Mouse (Mus musculus): Measurements from ENCODE around the gene Slc26a10.
"Not testable (repeated sequence)": the region's sequence is repeated elsewhere in the genome, so short reads cannot be mapped to it uniquely, and the experiment has no call there.

The Slc26a10 gene

GRCm38 (mm10) chr10:127160728-127161127, 19.7 kb downstream of the Slc26a10 start:
- no peak for DNase-seq (ENCODE audit: low spot score)

- DNase-seq (ENCODE audit: low spot score), result no peak
Observed at GRCm38 (mm10) chr10:127160081-127160480, 20.4 kb downstream of the Slc26a10 start.

DNA sequence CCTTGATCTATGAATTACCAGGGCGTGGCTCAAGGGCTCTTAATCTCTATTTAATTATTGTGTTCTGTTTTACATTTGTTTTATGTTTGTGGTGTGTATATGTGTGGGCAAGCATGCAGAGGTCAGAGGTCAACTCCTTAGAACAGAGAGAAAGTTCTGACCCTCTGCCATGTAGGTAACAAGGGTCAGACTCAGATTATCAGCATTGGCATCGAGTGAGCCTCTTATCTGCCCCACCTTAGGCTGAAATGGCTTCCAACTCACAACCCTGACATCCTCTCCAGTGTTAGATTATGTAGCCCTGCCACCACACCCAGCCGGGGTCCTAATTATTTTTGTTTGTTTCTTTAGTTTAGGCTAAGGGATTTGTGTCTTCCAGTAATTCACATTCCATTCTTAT, 22.0 kb downstream of the Slc26a10 start:
- no peak for DNase-seq (ENCODE audit: low spot score)

DNA sequence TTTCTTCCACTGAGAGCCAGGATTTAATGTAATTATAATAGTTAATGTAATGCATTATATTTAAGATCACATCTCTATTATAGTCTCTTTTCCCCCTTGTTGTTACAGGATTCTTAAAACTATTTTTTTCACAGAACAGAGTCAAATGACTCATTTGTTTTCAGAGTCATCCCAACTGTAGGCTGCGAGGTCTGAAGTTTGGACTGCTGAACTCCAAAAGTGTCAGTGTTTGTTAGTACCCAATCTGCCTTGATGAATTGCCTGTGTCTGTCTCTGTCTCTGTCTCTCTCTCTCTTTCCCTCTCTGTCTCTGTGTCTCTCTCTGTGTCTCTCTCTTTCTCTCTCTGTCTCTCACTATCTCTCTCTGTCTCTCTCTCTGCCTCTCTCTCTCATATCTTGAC, 23.9 kb downstream of the Slc26a10 start:
- no peak for DNase-seq (ENCODE audit: low spot score)

- no peak for DNase-seq (ENCODE audit: low spot score)
Observed at GRCm38 (mm10) chr10:127156089-127156488, 24.4 kb downstream of the Slc26a10 start.

GRCm38 (mm10) chr10:127154652-127155051, 25.8 kb downstream of the Slc26a10 start:
- no peak for DNase-seq (ENCODE audit: low spot score)

DNA sequence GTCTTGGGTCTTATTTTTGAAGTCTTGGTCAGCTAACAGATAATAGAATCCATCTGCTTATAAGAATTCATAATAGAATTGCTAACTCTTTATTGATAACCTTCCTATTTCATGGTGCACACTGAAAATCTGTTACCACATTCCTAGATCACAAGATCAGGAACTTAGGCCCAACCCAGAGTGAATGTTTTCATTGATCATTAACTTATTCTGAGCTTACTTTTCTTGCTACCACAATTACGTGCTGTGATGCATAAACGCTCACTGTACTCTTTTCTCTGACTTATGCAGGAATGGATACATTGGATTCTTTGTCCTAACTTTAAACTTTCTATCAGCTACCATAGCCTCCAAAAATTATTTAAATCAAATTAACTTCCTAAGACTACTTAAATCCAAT, 26.2 kb downstream of the Slc26a10 start:
- DNase-seq (ENCODE audit: low spot score), result no peak

- DNase-seq (ENCODE audit: low spot score), result no peak
Observed at GRCm38 (mm10) chr10:127153323-127153722, 27.1 kb downstream of the Slc26a10 start.

GRCm38 (mm10) chr10:127152556-127152955, 27.9 kb downstream of the Slc26a10 start:
- DNase-seq (ENCODE audit: low spot score), result not testable (repeated sequence)

- not testable (repeated sequence) for DNase-seq (ENCODE audit: low spot score)
Observed at GRCm38 (mm10) chr10:127151233-127151632, 29.2 kb downstream of the Slc26a10 start.

- DNase-seq (ENCODE audit: low spot score), result no peak
Observed at GRCm38 (mm10) chr10:127150471-127150872, 30.0 kb downstream of the Slc26a10 start.

- no peak for DNase-seq (ENCODE audit: low spot score)
Observed at GRCm38 (mm10) chr10:127147135-127147534, 33.3 kb downstream of the Slc26a10 start.

GRCm38 (mm10) chr10:127145303-127145702, 35.1 kb downstream of the Slc26a10 start:
- no peak for DNase-seq (ENCODE audit: low spot score)

DNA sequence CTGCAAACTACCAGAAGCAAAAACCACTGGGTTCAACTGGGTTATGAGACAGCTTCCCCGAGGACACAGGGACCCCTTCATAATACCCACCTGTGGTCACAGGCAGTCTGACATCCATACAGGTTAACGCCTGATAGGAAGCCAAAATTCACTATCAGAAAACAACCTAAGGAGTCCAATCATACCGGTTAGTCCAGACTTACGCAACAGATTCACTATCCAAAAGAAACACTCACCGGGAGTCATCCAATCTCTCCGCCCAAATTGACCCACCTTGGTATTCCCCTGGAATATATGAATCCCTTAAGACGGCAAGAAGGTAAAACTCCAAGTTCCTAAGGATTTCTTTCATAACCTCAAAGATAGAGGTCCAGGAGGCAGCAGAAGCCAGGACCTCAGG, 35.9 kb downstream of the Slc26a10 start:
- no peak for DNase-seq (ENCODE audit: low spot score)

DNA sequence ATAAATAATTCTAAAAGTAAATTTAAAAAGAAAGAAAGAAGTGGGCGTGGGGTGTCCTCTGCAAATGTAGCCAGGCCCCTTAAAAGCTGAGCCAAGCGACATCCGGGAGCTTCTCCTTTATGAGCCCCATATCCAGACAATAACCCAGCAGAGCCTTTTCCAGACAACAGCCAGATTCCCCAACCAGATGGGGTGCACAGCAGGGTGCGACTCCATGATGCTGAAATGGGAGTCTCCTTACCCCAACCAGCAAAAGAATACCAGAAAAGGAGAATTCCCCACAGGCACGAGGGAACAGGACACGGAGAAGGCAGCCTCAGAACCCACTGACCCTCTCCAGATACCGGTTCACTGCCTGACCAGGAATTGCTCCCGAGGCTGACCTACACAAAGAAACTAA, 37.2 kb downstream of the Slc26a10 start:
- no peak for DNase-seq (ENCODE audit: low spot score)

DNA sequence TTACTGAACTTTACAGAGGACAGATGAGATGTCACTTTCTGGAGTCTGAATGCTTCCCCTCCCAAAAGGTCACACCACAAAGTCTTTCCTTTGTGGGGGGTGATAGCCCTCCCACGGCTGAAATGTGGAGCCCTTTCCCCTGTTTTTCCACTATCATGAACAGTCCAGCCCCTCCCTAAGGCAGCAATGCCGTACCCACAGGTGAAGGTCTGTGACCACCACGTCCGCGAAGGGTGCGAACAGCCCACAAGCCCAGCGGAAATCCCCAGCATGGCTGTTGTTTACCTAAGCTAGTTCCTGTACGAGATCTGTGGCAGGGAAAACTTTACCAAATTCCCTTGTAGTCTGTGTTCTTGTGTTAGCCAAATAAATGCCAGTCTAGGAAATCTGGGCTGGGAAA, 38.9 kb downstream of the Slc26a10 start:
- no peak for DNase-seq (ENCODE audit: low spot score)

GRCm38 (mm10) chr10:127140971-127141370, 39.5 kb downstream of the Slc26a10 start:
- DNase-seq (ENCODE audit: low spot score), result no peak

- no peak for DNase-seq (ENCODE audit: low spot score)
Observed at GRCm38 (mm10) chr10:127138328-127139141, 41.9 kb downstream of the Slc26a10 start.

GRCm38 (mm10) chr10:127137896-127138295, 42.5 kb downstream of the Slc26a10 start:
- DNase-seq (ENCODE audit: low spot score), result no peak

DNA sequence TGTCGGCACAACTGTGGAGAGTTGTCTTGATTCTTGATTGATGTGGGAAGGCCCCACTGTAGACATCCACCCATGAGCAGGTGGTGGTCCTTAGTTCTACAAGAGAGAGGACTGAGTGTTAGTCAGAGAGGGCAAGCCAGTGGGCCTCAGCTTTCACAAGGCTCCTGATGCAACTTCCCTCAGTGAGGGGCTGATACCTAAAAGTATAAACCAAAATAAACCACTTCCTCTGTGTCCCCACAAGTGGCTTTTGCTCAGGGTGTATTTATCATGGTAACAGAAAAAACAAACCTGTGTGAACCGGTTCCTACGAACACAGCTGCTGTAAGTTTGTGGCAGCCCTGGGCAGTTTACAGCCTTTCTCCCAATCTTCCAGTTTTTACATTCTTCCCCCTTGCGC, 43.9 kb downstream of the Slc26a10 start:
- no peak for DNase-seq (ENCODE audit: low spot score)

DNA sequence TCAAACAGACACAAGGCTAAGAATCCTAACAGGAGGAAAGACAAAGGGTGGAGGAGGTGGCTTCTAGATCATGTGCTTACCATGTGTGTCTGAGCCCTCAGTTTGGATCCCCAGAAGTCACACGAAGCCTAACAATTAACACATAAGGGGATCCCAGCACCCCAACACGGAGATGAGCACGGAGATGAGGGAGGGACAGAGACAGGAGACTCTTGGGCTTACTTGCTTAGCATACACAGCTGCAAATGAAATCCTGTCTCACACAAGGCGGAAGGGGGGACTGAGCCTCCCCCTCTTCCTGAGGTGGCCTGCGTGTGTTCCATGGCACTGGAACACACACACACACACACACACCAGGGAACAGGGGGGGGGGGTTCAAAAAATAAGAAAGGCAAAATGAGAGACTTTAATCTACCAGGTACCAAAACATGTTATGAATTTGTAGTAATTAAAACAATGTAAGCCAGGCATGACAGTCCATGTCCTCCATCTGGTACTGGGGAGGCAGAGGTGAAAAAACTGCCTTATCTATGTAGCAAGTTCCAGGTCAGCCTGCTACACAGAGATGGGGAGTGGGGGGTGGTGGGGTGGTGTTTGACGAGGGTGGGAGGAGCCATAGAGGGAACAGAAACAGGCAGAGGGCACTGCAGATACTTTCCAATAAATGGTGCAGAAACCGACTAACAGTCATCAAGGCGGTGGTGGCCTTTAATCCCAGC, 45.2 kb downstream of the Slc26a10 start:
- DNase-seq (ENCODE audit: low spot score), result no peak

DNA sequence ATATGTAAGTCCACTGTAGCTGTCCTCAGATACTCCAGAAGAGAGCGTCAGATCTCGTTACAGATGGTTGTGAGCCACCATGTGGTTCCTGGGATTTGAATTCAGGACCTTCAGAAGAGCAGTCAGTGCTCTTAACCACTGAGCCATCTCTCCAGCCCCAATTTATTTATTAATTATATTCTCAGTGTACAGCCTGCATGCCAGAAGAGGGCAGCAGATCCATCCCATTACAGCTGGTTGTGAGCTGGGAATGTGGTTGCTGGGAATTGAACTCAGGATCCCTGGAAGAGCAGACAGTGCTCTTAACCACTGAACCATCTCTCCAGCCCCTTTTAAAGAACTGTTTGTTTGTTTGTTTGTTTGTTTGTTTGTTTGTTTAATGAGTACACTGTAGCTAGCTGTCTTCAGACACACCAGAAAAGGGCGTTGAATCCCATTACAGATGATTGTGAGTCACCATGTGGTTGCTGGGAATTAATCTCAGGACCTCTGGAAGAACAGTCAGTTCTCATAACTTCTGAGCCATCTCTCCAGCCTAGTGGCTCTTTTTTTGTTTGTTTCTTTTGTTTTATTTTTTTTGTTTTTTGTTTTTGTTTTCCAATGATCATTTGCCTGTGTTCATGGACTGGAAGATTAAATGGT, 45.9 kb downstream of the Slc26a10 start:
- DNase-seq (ENCODE audit: low spot score), result not testable (repeated sequence)

DNA sequence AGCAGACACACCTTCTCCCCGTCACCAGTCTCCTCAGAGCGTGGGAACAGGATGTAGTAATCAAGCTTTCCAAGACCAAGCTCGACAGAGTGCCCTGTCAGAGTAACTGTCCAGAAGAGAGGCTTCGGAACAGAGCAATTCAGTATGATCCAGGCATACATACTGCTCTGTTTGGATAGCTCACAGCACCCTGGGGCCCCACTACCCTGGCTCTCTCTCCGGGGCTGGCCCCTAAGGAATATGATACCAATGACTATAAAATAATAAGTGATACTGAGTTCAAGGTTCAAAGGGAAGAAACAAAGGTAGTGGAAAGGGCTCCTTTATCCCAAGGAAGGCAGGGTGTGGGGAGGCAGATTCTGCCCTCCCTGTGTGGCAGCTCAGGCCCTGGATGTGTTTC, 48.0 kb downstream of the Slc26a10 start:
- no peak for DNase-seq (ENCODE audit: low spot score)
